Comparison of ENCODE assay signal across 31 mouse cellular contexts in genomic region chr7:15418046-15418445, GRCm38 (mm10). TPM values are rescaled to one million over a fixed set of nuclear protein-coding genes. Genes with fewer than 3 reads are reported as not detected.
"Had no signal": no experiment of that assay in that cellular context is flagged by ENCODE, and none has a peak within 500 bp of the region (broad histone marks: within the 10 kb centered on the region; RNA-seq: fewer than 3 reads in every experiment).

No protein-coding gene starts in this region.

RNA-seq across cellular contexts. Expression of gene Obox1, which starts 29.3 kb away (rescaled TPM):
- polyA plus RNA-seq: limb, embryonic 10.5 days; limb, embryonic 11.5 days; limb, embryonic 12.5 days; limb, embryonic 13.5 days; limb, embryonic 14.5 days; limb, embryonic 15.5 days; liver, adult 2 months; liver, embryonic 11.5 days; liver, embryonic 12.5 days; liver, embryonic 13.5 days; liver, embryonic 14.5 days; liver, embryonic 15.5 days; liver, embryonic 16.5 days; liver, postnatal 0 days; lung, adult 2 months; lung, embryonic 14.5 days; lung, embryonic 15.5 days; lung, embryonic 16.5 days; lung, postnatal 0 days; macrophage; midbrain, embryonic 10.5 days; midbrain, embryonic 11.5 days; midbrain, embryonic 12.5 days; midbrain, embryonic 13.5 days; midbrain, embryonic 14.5 days; midbrain, embryonic 15.5 days; midbrain, embryonic 16.5 days; midbrain, postnatal 0 days; myocyte; neural tube, embryonic 11.5 days; neural tube, embryonic 12.5 days had no signal

RNA-seq across cellular contexts. Expression of gene Obox2, which starts 29.5 kb away (rescaled TPM):
- polyA plus RNA-seq: limb, embryonic 10.5 days; limb, embryonic 11.5 days; limb, embryonic 12.5 days; limb, embryonic 13.5 days; limb, embryonic 14.5 days; limb, embryonic 15.5 days; liver, adult 2 months; liver, embryonic 11.5 days; liver, embryonic 12.5 days; liver, embryonic 13.5 days; liver, embryonic 14.5 days; liver, embryonic 15.5 days; liver, embryonic 16.5 days; liver, postnatal 0 days; lung, adult 2 months; lung, embryonic 14.5 days; lung, embryonic 15.5 days; lung, embryonic 16.5 days; lung, postnatal 0 days; macrophage; midbrain, embryonic 10.5 days; midbrain, embryonic 11.5 days; midbrain, embryonic 12.5 days; midbrain, embryonic 13.5 days; midbrain, embryonic 14.5 days; midbrain, embryonic 15.5 days; midbrain, embryonic 16.5 days; midbrain, postnatal 0 days; myocyte; neural tube, embryonic 11.5 days; neural tube, embryonic 12.5 days had no signal
